Mouse (Mus musculus) cerebellum, postnatal 4 days (tissue): Measurements from ENCODE around the gene Mthfr.
"Not testable (repeated sequence)": the region's sequence is repeated elsewhere in the genome, so short reads cannot be mapped to it uniquely, and the experiment has no call there.

Source experiments
- DNase-seq, 2 experiments: peaks; one replicate each; pipeline ENCODE4 v3.0.0; 2022; ENCODE audit warnings: low spot score in 2 of 2, mixed read lengths in 1 of 2

The Mthfr gene

DNA sequence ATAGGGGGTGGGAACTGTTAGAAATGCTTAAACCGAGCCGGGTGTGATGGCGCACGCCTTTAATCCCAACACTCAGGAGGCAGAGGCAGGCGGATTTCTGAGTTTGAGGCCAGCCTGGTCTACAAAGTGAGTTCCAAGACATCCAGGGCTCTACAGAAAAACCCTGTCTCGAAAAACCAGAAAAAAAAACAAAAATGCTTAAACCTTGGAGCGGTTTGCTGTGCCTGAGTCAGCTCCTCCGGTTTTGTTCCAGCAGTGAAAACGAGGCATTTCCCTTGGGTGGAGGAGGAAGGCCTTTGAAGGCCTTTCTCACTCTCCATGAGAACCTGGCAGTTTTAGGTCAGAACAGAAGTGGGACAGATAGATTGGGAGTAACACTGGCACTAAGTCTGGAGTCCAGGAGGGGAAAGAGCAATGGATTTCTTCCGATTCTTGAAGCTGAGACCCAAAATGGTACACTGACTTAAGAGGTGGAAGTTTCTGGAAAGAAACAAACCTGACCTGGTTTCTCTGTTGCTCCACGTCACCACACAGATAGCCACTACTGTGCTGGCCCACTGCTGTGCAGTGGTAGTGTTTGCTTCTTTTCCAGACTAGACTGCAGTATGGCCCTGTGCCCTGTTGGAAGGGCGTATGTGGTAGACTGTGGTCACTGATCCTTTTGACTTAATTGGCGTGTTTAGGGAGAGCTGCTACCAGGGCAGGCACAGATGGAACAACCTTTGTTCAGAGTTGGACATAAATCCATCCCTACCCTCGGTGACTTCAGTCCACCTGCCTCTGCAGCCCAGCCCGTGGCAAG, 1.4 kb downstream of the Mthfr start:
- DNase-seq, result no peak

DNA sequence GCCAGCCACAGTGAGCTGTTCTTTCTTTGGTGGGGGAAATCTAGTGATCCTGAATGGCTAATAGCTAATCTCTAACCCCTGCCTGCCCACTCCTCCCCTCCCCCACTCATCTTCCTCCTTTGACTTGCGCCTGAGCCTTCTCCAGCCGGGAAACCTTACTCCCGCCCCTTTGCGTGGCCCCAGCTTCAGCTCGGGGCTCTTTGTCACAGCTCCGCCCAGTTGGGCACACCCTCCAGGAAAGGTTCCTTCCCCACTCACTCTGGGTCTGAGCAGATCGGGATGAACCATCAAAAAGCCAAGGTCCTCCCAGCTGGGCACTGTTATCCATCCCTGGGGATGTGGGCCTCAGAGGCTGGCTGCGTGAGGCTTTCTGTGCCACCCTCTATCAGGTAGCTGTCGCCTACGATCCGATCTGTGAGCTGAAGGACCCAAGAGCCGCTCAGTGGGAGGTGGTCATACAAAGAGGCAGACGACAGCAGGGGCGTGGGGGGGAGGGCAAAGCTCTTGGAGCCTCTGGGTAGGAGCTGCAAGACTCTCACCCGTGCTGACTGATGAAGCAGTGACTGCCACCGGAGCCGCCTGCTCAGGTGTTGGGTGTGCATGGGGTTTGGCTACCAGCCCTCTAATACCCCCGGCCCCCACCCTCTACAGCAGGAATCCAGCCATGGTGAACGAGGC, 2.2 kb downstream of the Mthfr start:
- DNase-seq, result peak in 1 of 2 experiments; percentile 40

DNA sequence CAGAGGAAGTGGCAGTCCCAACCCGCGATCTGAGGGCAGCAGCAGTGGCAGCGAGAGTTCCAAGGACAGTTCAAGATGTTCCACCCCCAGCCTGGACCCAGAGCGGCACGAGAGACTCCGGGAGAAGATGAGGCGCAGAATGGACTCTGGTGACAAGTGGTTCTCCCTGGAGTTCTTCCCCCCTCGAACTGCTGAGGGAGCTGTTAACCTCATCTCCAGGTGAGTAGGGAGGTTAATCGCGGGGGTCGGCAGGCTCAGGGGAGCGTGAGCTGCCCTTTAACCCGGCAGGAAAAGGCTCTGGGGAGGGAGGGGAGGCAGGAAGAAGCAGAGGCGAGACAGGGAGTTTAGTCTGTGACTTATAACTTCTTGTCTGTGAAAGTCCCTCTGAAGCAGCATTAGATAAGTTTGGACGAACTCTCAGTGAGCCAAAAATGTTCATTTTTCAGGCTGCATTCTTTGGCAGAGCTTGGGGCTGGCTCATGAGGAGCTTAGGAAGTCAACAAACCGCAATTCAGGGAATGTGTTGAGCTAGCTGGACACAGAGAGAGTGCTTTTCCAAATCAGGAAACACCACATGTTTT, 2.8 kb downstream of the Mthfr start:
- no peak for DNase-seq

DNA sequence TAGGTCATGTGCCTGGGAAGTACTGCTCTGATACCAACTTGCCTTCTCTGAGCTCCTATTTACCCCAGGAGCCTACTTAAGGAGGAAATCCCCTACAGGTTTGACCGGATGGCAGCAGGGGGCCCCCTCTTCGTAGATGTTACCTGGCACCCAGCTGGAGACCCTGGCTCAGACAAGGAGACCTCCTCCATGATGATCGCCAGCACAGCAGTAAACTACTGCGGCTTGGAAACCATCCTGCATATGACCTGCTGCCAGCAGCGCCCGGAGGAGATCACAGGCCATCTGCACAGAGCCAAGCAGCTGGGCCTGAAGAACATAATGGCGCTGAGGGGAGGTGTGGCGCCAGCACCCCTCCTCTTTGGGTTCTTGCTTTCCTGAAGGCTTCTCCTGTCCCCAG, 4.5 kb downstream of the Mthfr start:
- DNase-seq, result not testable (repeated sequence)

DNA sequence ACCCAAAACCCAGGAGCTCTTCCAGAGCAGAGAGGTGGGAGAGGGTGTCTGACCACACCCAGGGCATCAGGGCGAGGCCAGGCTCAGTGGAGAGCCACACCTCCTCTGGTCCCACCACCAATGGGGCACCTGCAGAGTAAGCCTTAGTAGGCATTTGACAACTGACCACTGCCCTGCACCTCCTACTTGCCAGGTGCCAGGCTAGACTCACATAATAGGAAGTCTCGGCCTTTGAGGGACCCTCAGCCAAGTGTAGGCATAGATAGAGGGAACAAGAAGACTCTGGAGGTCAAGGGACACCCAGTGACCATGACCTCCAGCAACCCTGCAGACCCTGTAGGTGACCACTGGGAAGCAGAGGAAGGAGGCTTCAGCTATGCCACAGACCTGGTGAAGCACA, 5.2 kb downstream of the Mthfr start:
- no peak for DNase-seq

DNA sequence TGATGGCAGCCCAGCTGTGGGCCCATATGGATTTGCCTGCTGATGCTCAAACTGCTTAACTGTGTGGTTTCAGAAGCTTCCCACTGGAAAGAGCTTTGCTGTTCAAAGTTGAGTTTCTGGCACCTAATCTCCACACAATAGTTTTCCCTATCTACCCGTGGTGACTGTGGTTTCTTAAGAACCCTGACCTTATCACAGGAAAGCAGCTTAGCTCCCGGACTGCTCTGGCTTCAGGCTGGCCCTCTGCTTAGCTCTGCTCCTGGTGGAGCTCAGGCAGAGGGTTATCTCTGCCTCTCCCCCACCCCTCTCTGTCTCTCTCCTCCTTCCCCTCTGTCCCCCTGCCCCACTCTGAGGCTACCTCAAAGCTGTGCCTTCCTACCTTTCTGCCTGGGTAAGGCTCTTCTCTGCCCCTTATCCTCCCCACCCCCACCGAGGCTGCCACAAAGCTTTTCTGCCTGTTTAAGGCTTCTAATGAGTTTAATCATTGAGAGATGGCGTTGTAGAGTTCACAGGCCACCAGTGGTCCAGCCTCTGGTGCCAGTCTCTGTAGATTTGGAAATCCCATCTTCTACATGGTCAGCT, 7.7 kb downstream of the Mthfr start:
- DNase-seq, result no peak

DNA sequence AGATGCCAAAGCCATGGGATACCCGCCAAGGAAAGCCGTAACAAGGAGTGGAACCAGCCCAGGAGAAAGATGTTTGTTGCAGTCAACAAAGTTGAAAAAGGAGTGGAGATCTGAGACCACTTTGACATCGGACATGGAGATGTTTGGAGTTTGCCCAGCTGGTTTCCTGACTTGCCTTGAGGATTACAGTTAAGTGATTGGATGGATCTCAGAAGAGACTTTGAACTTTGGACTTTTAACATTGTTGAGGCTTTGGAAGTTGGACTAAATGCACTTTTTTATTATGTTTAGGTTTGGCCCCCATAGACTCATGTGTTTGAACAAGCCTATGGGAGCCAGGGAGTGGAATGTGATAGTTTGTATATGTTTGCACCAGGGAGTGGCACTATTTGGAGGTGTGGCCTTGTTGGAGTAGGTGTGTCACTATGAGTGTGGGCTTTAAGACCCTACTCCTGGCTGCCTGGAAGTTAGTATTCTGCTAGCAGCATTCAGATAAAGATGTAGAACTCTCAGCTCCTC, 11.6 kb downstream of the Mthfr start:
- DNase-seq, result not testable (repeated sequence)

DNA sequence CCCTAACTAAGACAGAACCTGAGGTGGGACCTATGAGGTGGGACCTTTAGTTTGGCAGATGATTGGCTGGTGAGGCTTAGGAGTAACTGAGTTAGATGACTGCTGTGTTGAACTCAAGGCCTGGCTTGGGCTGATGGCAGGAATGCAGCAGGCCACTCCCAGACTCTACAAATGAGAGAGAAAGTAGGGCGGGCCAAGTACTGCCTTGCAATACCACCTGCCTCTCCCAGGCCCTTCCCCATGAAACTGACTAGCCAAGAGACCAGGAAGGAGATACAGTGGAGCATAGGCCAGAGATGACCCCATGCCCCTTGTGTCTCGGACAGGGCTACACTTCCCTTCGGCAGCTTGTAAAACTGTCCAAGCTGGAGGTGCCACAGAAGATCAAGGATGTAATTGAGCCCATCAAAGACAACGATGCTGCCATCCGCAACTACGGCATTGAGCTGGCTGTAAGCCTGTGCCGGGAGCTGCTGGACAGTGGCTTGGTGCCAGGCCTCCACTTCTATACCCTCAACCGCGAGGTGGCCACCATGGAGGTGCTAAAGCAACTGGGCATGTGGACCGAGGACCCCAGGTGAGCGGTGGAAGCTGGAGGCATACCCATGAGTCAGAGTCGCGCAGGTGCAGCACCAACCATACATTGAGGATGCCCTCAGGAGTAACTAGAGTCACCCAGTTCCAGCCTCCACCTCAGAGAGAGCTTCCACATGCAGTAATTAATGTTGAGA, 12.3 kb downstream of the Mthfr start:
- DNase-seq, result no peak

DNA sequence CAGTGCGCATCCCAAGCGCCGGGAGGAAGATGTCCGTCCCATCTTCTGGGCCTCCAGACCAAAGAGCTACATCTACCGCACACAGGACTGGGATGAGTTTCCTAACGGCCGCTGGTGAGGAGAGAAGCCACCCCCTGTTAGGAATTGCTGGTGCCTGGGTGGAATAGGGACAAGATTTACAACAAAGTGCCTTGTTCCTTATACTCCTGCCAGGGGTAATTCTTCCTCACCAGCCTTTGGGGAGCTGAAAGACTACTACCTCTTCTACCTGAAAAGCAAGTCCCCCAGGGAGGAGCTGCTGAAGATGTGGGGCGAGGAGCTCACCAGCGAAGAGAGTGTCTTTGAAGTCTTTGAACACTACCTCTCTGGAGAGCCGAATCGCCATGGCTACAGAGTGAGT, 13.0 kb downstream of the Mthfr start:
- no peak for DNase-seq

DNA sequence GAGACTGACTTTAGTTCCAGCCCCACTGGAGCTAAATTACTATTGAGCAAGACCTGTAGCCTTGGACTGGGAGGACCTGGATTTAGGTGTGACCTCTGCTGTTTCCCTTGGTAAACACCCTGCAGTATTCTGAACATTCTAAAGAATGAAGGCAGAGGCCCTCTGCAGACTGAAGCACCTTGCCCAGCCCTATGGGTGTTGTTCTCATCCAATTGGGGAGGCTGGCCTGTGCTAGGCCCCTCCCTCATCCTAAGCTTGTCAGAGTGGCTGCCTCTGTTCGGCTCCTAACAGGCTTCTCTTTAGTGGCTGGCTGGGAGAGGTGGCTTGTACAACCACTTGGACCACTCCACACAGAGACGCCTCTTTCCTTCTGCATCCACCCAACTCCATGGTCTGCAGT, 14.1 kb downstream of the Mthfr start:
- no peak for DNase-seq

DNA sequence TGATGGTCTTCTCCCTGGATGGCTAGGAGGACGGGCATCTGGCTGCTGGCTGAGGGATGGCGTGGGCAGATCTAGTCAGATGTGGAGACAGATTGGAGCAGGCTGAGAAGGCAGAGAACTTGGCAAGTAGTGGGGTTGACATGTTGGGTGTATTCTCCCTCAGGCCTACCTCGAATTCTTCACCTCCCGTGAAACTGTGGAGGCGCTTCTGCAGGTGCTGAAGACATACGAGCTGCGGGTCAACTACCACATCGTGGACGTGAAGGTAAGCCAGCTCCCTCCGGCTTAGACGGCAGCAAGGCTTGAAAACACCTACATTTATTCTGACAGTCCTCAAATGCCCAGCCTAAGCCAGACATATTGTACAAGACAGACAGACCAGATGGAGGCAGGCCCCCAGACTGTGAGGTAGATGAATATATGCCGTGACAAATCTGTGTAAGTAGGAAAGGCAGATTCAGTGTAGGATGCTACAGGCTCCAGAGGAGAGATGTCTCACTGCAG, 14.6 kb downstream of the Mthfr start:
- no peak for DNase-seq

DNA sequence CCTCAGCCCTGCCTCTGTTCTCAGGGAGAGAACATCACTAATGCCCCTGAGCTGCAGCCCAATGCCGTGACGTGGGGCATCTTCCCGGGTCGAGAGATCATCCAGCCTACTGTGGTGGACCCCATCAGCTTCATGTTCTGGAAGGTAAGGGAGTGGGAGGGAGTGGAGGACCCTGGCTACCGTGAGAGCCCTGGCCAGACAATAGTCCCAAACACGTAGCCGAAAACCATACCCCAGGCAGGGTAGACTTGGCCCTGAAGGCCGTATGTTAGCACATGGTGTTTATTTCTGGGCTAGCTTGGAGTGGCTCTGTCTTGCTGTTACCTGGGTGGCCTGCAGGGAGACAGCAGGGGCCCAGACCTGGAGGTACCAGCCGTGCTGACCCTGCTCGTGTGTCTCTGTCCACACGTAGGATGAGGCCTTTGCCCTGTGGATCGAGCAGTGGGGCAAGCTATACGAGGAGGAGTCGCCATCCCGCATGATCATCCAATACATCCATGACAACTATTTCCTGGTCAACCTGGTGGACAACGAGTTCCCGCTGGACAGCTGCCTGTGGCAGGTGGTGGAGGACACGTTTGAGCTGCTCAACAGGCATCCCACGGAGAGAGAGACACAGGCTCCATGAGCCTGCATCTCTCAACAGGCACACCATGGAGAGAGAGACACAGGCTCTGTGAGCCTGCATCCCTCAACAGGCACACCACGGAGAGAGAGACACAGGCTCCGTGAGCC, 16.3 kb downstream of the Mthfr start:
- no peak for DNase-seq

DNA sequence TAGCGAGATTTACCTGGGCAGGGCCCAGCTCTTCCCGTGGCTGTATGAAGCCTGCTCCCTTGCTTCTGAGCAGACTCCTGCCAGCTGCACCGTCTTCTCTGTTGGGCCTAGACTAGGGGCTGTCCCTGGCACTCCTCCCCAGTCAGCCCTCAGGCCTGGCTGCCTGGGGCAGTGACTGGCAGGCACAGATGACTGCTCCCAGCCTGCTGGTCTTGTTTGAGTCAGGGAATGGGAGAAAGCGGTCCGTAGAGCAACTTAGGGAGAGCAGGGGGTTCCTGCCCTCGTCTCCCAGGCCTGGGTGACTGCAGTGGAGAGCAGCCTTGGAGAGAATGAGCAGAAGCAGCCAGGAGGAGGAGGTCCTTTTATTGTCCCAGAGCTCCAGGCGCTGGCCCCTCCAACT, 17.4 kb downstream of the Mthfr start:
- DNase-seq, result no peak

DNA sequence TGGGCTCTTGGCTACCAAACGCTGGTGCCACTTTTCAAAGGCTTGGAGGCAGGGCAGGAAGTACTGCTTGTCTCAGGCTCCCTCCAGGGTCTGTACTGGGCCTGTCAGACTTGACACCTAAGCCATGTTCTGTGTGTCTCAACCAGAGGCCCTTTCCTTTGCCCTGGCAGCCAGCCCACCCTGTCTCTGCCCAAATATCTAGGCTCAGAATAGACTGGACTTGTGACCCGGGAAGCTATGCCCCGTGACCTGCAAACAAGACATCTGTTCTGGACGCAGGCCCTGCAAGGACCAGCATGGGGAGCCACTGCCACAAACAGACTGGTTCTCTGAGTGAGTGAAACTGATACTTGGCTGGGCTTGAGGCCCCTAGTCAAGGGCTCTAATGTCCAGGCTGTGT, 17.9 kb downstream of the Mthfr start:
- no peak for DNase-seq

DNA sequence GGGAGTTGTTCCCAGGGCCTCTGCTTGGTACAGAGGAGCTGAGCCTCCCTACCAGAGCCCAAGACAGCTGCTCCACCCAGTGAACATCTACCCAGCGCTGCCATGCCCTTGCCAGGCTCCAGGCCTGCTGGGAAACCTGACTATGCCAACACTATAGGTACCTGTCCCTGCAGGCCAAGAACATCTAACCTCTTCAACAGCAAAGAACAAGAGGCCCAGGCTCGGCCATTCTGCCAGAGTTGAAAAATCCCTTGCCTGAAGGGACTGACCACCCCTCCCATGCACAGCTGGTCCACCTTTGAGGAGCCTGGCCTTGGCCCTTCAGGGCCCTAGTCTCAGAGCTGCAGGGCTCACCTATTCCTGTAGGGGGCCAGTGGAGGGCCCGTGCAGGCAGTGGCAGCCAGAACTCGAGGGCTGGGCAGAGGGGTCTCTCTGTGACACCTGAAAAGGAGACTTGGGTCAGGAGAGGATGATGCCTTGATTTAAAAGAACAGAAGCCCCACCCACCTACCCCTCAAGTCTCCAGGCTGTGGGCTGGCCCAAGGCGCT, 18.9 kb downstream of the Mthfr start:
- no peak for DNase-seq

DNA sequence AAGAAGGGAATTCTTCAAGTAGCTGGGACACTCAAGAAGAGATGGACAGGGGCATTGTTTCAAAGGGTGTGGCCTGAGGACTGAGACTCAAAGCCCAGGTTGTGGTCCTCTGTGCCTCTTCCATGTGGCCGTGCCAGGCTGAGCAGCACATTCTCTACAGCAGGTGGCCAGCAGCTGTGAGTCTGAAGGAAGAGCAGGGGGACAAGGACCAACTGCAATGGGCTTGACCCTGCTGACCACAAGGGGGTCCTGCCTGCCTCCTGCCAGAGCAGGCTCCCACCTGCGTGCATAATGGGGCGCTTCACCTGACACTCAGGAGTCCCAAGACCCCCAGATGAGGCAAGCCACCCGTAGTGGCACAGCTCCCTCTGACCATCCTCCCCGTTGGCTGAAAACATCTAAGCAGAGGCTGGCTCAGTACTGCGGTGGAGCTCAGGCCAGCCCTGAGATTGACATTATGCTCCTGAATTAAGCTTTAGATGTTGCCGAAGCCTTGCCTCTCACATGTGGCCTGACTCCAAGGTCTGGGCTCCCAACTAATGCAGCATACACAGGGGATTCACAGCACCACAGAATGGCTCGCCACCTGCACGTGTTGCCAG, 19.4 kb downstream of the Mthfr start:
- DNase-seq, result no peak

DNA sequence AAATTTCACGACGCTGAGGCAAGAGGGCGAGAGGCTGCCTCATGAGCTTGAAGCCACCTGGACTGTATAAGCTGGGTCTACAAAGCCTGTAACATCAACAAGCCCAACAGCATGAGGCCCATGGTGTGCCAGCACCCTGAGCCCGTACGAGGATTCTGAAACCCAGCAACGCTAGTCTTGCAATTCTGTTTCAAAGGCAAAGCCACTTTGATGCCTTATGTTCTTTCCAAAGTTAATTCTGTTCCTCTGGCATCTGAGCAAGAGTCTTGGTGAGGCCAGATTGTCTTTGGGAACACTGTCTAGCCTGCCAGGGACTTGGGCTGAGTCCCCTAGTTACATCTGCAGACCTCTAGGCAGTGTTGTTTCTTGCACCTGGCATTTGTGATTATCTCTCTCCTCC, 20.1 kb downstream of the Mthfr start:
- DNase-seq, result no peak

DNA sequence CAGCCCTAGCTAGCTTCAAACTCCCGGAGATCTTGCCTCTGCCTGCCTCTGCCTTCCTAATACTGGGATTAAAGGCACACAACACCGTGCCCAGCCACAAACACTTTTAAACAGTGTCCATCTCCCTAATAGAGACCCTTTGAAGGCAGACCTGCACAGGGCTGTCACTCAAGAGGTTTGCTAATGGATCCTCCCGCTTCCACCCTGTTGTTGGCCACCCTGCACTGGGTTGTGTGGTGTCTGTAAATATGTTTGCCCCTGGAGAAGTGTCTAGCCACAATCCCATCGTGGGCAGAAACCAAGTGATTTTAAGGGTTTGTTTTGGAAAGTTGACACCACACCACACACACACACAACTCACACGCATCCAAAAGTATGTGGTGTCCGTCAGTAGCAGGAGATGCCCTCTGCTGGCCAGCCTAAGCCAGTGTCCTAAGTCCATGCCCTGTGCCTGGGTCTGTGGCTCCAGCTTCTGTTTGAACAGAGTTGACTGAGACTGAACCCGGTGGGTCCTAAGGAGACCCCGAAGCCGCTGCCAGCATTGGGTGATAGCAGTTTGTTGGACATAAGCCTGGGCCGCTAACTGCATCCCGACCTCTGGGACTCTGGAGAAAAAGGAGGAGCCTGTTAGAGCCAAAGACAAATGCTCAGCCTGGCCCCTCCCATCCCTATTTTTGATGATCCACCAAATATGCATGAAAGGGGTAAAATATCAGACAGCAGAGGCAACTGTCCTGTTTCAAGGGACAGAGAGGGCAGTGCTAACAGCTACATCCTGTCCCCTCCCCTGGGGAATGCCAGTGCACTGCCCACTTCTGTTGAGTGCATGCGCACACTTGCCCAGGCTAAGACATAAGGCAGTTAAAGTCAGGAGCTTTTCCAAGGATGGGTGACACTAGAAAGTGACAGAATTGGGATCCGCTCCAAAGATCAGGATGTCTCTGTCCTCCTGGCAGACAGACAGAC, 21.5 kb downstream of the Mthfr start:
- DNase-seq, result peak in 1 of 2 experiments; percentile 35

DNA sequence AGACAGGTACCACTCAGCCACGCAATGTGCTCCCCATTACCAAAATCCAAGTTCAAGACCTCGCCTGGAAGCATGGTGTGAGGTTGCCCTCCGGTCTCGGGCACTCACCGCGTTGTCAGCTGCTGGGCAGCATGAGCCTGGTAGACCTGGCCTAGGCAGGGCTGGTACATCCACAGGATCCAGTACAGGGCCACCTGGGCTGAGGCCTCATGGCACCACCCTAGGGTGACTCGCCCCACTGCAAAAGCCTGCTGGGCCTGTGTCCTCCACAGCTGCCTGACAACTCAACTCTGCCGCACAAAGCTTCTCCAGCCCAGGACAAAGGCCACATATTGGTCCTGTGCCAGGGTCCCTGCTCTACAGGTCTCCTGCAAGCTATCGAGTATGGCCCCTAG, 22.2 kb downstream of the Mthfr start:
- DNase-seq, result no peak
